Mouse (Mus musculus): ENCODE results near the gene Fmnl2.

DNA sequence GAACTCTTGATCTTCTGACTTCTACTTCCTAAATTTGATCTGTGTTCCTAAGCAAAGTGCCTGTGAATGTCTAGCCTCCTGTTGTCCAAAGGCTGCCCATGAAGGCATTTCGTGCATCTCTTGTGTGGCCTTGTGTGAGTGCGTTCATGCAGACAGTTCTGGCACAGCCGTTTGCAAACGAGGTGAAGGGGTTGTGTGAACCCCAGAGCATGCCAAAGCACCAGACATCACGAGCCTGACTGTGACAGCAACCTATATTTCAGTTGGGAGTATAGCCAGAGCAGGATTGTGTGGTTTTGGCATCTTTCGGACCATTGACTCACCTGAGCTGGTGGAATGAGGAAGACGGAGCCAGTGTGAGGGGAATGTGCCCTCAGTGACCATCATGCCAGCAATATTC, 148.5 kb downstream of the Fmnl2 start:
- TF ChIP-seq CTCF (IDR thresholded peaks at IDR 0.05; ENCODE audit: control insufficient read depth, insufficient read depth, insufficient read length): no peak
- TF ChIP-seq CEBPB (IDR thresholded peaks at IDR 0.05; ENCODE audit: low read depth): no peak
- no peak for TF ChIP-seq MYOD1 (IDR thresholded peaks at IDR 0.05; ENCODE audit: control insufficient read depth, insufficient read length, low read depth)
- no peak for TF ChIP-seq FOSL1 (IDR thresholded peaks at IDR 0.05; ENCODE audit: insufficient read depth, low read length, poor library complexity, severe bottlenecking)
